Mouse (Mus musculus) splenic B cell, adult 2 months (primary cell): Measurements from ENCODE around the gene Spint2.

Experiments
- DNase-seq: peaks from one replicate; pipeline ENCODE4 v3.0.0-alpha.2; 2011; ENCODE audit warnings: low read depth, low spot score
- H3K27me3 ChIP-seq: 2 replicates; pipeline ENCODE4 v1.6.1; 2012; ENCODE audit warnings: mild to moderate bottlenecking, low read length, moderate library complexity, mixed read lengths; ENCODE audit not compliant: control insufficient read depth, poor library complexity, insufficient read depth, severe bottlenecking
- H3K36me3 ChIP-seq: 2 replicates; pipeline ENCODE4 v1.6.1; 2012; ENCODE audit warnings: mild to moderate bottlenecking, low read length, moderate library complexity, mixed read lengths; ENCODE audit not compliant: control insufficient read depth, poor library complexity, insufficient read depth, severe bottlenecking

The Spint2 gene

GRCm38 (mm10) chr7:29293131-29294065 is 11.7 kb upstream of the Spint2 start:
- Histone ChIP-seq H3K27me3 (no peaks in the 10 kb centered on the region), H3K36me3 (no peaks in the 10 kb centered on the region)
- no peak for DNase-seq

DNA sequence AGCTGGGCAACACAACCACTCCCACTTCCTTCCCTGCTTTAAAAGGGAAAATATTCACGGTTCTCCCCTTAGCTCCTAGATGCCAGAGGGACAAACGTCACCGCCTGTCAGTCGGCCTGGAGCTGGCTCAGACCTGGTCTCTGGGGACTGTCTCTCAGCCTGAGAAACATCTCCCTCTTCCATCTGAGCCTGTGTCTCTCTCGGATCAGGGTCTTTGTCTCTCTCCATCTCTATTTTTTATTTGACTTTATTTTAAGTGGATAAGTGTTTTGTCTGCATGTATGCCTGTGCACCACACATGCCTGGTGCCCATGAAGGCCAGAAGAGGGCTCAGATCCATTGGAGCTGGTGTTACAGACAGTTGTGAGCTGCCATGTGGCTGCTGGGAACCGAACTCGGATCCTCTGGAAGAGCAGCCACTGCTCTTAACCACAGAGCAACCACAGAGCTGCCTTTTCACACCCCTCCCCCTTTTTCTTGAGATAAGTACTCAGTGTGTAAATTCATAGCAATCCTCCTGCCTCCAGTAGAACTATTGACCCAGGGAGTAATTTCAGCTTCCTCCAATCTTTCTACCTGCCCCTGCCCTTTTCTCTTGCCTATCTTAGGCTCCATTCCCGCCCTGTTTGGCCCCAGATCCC is 10.9 kb upstream of the Spint2 start:
- no peaks in the 10 kb centered on the region for H3K27me3 ChIP-seq
- H3K36me3 ChIP-seq: no peaks in the 10 kb centered on the region
- no peak for DNase-seq

DNA sequence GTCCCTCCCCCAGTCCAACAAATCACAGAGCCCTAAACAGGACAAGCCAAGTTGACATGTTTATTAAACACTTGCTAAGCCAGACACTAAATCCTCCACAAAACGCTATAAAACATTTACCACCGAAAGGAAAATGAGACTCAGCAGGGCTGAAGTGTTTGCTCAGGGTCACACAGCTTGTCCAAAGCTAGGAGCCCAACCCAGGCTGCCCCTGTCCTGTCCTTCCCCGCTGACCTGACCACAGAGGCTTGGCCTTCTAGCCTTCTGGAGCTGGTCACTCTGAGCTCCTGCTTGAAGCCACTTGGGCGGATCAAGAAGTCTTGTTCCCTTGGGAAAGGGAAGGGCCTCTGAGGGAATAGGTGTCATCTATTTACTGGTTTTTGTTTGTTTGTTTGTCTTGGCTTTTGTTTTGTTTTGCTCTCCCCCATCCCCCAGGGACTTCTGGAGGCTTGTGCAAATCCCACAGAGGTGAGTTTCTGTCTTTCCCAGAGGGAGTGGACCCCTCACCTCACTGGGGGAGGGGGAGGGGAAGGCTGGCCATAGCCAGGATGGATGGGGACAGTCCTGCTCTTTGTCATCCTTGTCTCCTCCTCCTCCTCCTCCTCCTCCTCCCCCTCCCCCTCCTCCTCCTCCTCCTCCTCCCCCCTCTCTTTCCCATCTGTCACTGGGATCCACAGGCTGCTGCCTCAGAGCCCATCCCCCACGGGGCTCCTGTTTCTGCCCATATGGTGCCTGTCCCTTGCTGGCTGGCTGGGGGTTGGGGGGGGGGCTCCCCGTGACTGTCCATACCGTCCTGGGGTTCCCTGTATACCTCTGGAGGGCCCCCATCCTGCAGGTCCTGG is 10.1 kb upstream of the Spint2 start:
- Histone ChIP-seq H3K27me3 (no peaks in the 10 kb centered on the region), H3K36me3 (no peaks in the 10 kb centered on the region)
- DNase-seq: no peak

GRCm38 (mm10) chr7:29290691-29291485 is 9.2 kb upstream of the Spint2 start:
- Histone ChIP-seq H3K27me3 (no peaks in the 10 kb centered on the region), H3K36me3 (no peaks in the 10 kb centered on the region)
- no peak for DNase-seq

GRCm38 (mm10) chr7:29289856-29290255 is 8.1 kb upstream of the Spint2 start:
- DNase-seq: no peak
- H3K36me3 ChIP-seq: no peaks in the 10 kb centered on the region
- H3K27me3 ChIP-seq: no peaks in the 10 kb centered on the region

GRCm38 (mm10) chr7:29288942-29289638 is 7.4 kb upstream of the Spint2 start, which contains the start of gene Ppp1r14a:
TSS of gene Ppp1r14a (plus strand) at chr7:29289308.
- peak; percentile 70 for DNase-seq
- no peaks in the 10 kb centered on the region for H3K27me3 ChIP-seq
- no peaks in the 10 kb centered on the region for H3K36me3 ChIP-seq

GRCm38 (mm10) chr7:29288079-29288478 is 6.4 kb upstream of the Spint2 start:
- no peaks in the 10 kb centered on the region for H3K36me3 ChIP-seq
- no peak for DNase-seq
- no peaks in the 10 kb centered on the region for H3K27me3 ChIP-seq

GRCm38 (mm10) chr7:29287481-29287880 is 5.8 kb upstream of the Spint2 start:
- no peak for DNase-seq
- no peaks in the 10 kb centered on the region for H3K27me3 ChIP-seq
- no peaks in the 10 kb centered on the region for H3K36me3 ChIP-seq

- DNase-seq: no peak
- no peaks in the 10 kb centered on the region for H3K36me3 ChIP-seq
- no peaks in the 10 kb centered on the region for H3K27me3 ChIP-seq
These were observed 2.8 kb upstream of the Spint2 start for GRCm38 (mm10) chr7:29284523-29284922.

GRCm38 (mm10) chr7:29283876-29284275 is 2.2 kb upstream of the Spint2 start:
- no peak for DNase-seq
- Histone ChIP-seq H3K27me3 (no peaks in the 10 kb centered on the region), H3K36me3 (no peaks in the 10 kb centered on the region)

DNA sequence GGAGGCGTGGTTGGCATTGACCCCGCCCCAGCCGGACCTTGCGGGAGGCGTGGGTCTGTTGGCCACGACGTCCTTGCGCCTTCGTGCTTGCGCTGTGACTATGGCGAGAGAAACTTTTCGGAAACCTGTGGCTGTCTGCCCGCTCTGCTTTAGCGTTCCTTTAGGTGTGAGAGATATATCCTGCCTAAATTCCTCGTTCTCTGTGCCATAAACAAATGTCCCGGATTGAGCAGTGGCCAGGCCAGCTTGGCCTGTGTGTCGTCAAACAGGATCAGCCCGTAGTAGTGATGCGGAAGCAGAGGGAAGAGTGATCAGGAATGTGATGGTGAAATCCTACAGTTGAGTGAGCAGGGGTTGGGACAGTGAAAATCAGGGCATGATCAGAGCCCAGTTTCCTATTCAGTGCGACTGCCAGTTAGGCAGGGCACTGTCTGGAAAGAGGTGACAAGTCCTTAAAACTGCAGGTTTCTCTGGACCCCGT is 402 bp upstream of the Spint2 start:
- DNase-seq: no peak
- no peaks in the 10 kb centered on the region for H3K36me3 ChIP-seq
- H3K27me3 ChIP-seq: no peaks in the 10 kb centered on the region

DNA sequence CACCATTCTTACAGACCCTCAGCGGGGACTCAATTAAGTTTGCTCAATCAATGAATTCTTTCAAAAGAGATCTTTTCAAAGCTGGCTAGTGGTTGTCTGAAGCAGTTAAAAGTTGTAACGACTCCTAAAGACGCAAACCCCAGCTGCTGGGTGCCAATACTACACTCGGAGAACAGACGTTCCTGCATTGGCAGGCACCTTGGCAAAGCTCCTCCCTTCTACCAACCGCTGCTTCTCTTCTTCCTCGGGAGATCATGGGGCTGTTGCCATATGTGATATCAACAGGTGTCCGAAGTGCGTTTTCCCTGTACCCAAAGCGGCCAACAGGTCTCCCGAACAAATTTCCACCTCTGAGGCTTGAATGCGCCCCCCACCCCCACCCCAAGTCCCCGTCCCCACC is 911 bp downstream of the Spint2 start:
- DNase-seq: peak; percentile 19
- Histone ChIP-seq H3K36me3 (no peaks in the 10 kb centered on the region), H3K27me3 (no peaks in the 10 kb centered on the region)

DNA sequence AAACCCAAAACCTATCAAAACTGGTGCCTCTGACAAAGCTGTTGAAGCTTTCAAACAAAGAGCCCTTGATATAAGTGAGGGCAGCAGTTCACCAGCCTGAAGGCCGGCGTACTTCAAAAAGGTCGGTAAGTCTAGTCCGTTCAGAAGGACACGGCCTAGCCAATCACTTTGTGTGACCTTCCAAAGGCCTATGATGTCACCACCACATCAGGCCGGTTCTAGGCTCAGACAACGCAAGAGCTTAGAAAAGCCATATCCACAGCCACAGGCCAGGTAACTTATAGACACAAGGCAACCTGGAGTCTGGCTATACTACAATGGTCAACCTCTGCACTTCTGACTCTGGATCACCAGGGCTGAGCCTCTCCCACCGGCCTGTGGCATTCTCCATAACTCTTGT is 1.8 kb downstream of the Spint2 start:
- H3K27me3 ChIP-seq: no peaks in the 10 kb centered on the region
- no peak for DNase-seq
- no peaks in the 10 kb centered on the region for H3K36me3 ChIP-seq
